ENCODE assay signal across 20 mouse cellular contexts in the genomic region with DNA sequence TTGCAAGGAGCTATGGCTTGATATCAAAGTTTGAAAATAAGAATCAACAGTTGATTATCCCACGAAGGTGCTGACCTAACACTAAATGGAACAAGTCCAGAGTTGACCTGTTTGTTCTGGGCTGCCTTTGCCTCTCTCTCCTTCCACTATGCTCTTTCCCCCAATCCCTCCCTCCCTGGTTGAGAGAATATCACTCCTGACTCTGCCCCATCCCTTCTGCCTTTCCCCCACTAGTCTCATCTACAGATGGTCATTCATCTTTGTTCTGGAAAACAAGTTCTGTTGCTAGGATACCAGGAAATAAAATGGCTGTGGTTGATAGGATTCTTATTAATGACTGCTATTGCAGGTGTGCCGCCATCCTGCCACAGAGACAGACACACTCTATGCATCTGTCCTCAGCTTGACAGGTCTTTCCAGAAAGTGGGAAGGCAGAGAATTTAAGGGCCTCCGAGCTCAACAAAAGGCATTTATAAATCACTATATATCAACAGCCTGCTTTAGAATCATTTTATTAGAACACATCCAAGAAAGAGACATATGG.
A peak's percentile ranks its signal among the peaks of the same experiment; 100 is the strongest.
DNase-seq lines count a peak whose midpoint lies in the region; ATAC-seq and TF ChIP-seq lines count a peak whose summit lies in the region.
"Had no signal": no experiment of that assay in that cellular context is flagged by ENCODE, and none has a peak within 500 bp of the region (broad histone marks: within the 10 kb centered on the region; RNA-seq: fewer than 3 reads in every experiment).

No protein-coding gene starts in this region.

- WGBS in heart, embryonic 10.5 days = 76% methylated on average over 3 of the region's 3 CpGs
- 54% methylated on average over 3 of the region's 3 CpGs for WGBS in hindbrain, postnatal 0 days
- WGBS in hindbrain, embryonic 14.5 days = 61% methylated on average over 3 of the region's 3 CpGs
- WGBS in neural tube, embryonic 15.5 days = 43% methylated on average over 3 of the region's 3 CpGs

- DNase-seq in heart, adult 11 months = peak; percentile 24
- DNase-seq in heart, embryonic 10.5 days (ENCODE audit: low spot score) = no peak
- no peak for DNase-seq in hindbrain, postnatal 0 days (ENCODE audit: low spot score)
- no peak for DNase-seq in hindbrain, embryonic 14.5 days (ENCODE audit: low spot score)
- DNase-seq in mesoderm, embryonic 11.5 days (ENCODE audit: low read depth, low spot score) = peak; percentile 12
- no peak for DNase-seq in urinary bladder, postnatal 10 days (ENCODE audit: low spot score)
- DNase-seq: adrenal gland, adult 2 months; adrenal gland, postnatal 25 days; cerebellum, adult 2 months; cerebellum, postnatal 10 days; embryo, embryonic 11 days; gastrocnemius, postnatal 36 days; heart, adult 18-20 months; heart, postnatal 14 days; kidney, adult 11 months had no signal

- 0 out of 2 replicates have a peak, but pooled peaks have one; percentile 24 for ATAC-seq in hindbrain, postnatal 0 days
- no peak for ATAC-seq in hindbrain, embryonic 14.5 days (ENCODE audit: low FRiP score)
- peak; percentile 50; the same call in 1 of the 2 replicates for ATAC-seq in neural tube, embryonic 15.5 days (ENCODE audit: low FRiP score)

- no peak overlapping the region for H3K4me3 ChIP-seq in heart, embryonic 10.5 days
- no peak overlapping the region for H3K4me3 ChIP-seq in hindbrain, postnatal 0 days (ENCODE audit: low read length)
- no peak overlapping the region for H3K4me3 ChIP-seq in hindbrain, embryonic 14.5 days (replicated peaks; ENCODE audit: low read length)
- H3K4me3 ChIP-seq in neural tube, embryonic 15.5 days (replicated peaks) = no peak overlapping the region
- H3K4me3 ChIP-seq: embryonic facial prominence, embryonic 12.5 days; forebrain, embryonic 12.5 days; heart, embryonic 15.5 days had no signal

- no peaks in the 10 kb centered on the region for H3K9me3 ChIP-seq in heart, embryonic 10.5 days
- H3K9me3 ChIP-seq in hindbrain, postnatal 0 days (ENCODE audit: low read length) = no peaks in the 10 kb centered on the region
- no peaks in the 10 kb centered on the region for H3K9me3 ChIP-seq in hindbrain, embryonic 14.5 days (ENCODE audit: control insufficient read depth, low read length)
- no peaks in the 10 kb centered on the region for H3K9me3 ChIP-seq in neural tube, embryonic 15.5 days (replicated peaks)
- H3K9me3 ChIP-seq: embryonic facial prominence, embryonic 12.5 days; forebrain, embryonic 12.5 days; heart, embryonic 15.5 days had no signal

- TF ChIP-seq CTCF in hindbrain, postnatal 0 days (IDR thresholded peaks at IDR 0.05; ENCODE audit: low read depth) = no peak

- peaks cover 11% of the 10 kb centered on the region for H3K4me1 ChIP-seq in heart, embryonic 10.5 days
- no peaks in the 10 kb centered on the region for H3K4me1 ChIP-seq in hindbrain, postnatal 0 days (ENCODE audit: insufficient read depth, low read length)
- H3K4me1 ChIP-seq in hindbrain, embryonic 14.5 days (replicated peaks; ENCODE audit: control insufficient read depth, insufficient read depth, low read length) = peaks cover 12% of the 10 kb centered on the region; the same call in 1 of the 2 replicates
- H3K4me1 ChIP-seq in neural tube, embryonic 15.5 days = peaks cover 16% of the 10 kb centered on the region
- H3K4me1 ChIP-seq: embryonic facial prominence, embryonic 12.5 days; forebrain, embryonic 12.5 days; heart, embryonic 15.5 days had no signal

- H3K27ac ChIP-seq in heart, embryonic 10.5 days = no peak overlapping the region
- H3K27ac ChIP-seq in hindbrain, postnatal 0 days = no peak overlapping the region
- H3K27ac ChIP-seq in hindbrain, embryonic 14.5 days = no peak overlapping the region
- H3K27ac ChIP-seq in neural tube, embryonic 15.5 days (replicated peaks) = no peak overlapping the region
- H3K27ac ChIP-seq: embryonic facial prominence, embryonic 12.5 days; forebrain, embryonic 12.5 days; heart, embryonic 15.5 days had no signal

- H3K9ac ChIP-seq in hindbrain, postnatal 0 days (replicated peaks; ENCODE audit: low read length) = no peak overlapping the region
- H3K9ac ChIP-seq in hindbrain, embryonic 14.5 days = no peak overlapping the region
- no peak overlapping the region for H3K9ac ChIP-seq in neural tube, embryonic 15.5 days (replicated peaks)
- H3K9ac ChIP-seq: embryonic facial prominence, embryonic 12.5 days; forebrain, embryonic 12.5 days; heart, embryonic 15.5 days had no signal

- H3K36me3 ChIP-seq in heart, embryonic 10.5 days = no peaks in the 10 kb centered on the region
- H3K36me3 ChIP-seq in hindbrain, postnatal 0 days (ENCODE audit: insufficient read depth, low read length) = no peaks in the 10 kb centered on the region
- H3K36me3 ChIP-seq in hindbrain, embryonic 14.5 days (replicated peaks; ENCODE audit: control insufficient read depth, insufficient read depth) = peaks cover 1% of the 10 kb centered on the region; the same call in 1 of the 2 replicates
- H3K36me3 ChIP-seq in neural tube, embryonic 15.5 days = 0 out of 2 replicates have a peak, but pooled peaks cover 3% of the 10 kb centered on the region
- H3K36me3 ChIP-seq: forebrain, embryonic 12.5 days; heart, embryonic 15.5 days had no signal

- no peaks in the 10 kb centered on the region for H3K27me3 ChIP-seq in heart, embryonic 10.5 days (ENCODE audit: insufficient read depth, poor library complexity, severe bottlenecking)
- H3K27me3 ChIP-seq in hindbrain, postnatal 0 days (ENCODE audit: insufficient read depth, low read length) = no peaks in the 10 kb centered on the region
- H3K27me3 ChIP-seq in hindbrain, embryonic 14.5 days (ENCODE audit: control insufficient read depth, insufficient read depth, low read length) = no peaks in the 10 kb centered on the region
- H3K27me3 ChIP-seq in neural tube, embryonic 15.5 days (replicated peaks) = no peaks in the 10 kb centered on the region
- H3K27me3 ChIP-seq: embryonic facial prominence, embryonic 12.5 days; forebrain, embryonic 12.5 days; heart, embryonic 15.5 days had no signal

- H3K4me2 ChIP-seq in hindbrain, postnatal 0 days (ENCODE audit: low read depth, low read length) = no peak overlapping the region
- no peak overlapping the region for H3K4me2 ChIP-seq in hindbrain, embryonic 14.5 days (replicated peaks)
- H3K4me2 ChIP-seq in neural tube, embryonic 15.5 days = no peak overlapping the region
- H3K4me2 ChIP-seq: embryonic facial prominence, embryonic 12.5 days; forebrain, embryonic 12.5 days; heart, embryonic 11.5 days; heart, embryonic 15.5 days had no signal

Comparison
In these comparisons a context has a peak if more than half of its experiments do, and no peak if none do; other contexts are left out.
1. DNase-seq: peak in heart, adult 11 months (single experiment) and mesoderm, embryonic 11.5 days (single experiment); none in heart, embryonic 10.5 days (single experiment), hindbrain, postnatal 0 days (single experiment), hindbrain, embryonic 14.5 days (single experiment) and urinary bladder, postnatal 10 days (single experiment).